Mouse (Mus musculus) megakaryocyte, embryonic 14.5 days (primary cell): ENCODE results near the gene Tead2.

Source experiments
- FLI1 ChIP-seq: IDR thresholded peaks from 2 replicates; pipeline ENCODE4 v1.6.1; 2012; ENCODE audit warnings: low read length, inconsistent platforms, mixed read lengths
- GATA1 ChIP-seq: IDR thresholded peaks from 3 replicates; pipeline ENCODE4 v1.6.1; 2012; ENCODE audit warnings: mixed read lengths, low read length, inconsistent platforms, borderline replicate concordance

GRCm38 (mm10) chr7:45169495-45169894 is 46.1 kb upstream of the Tead2 start:
- TF ChIP-seq GATA1 (no peak), FLI1 (no peak)
